Mouse (Mus musculus): ENCODE data around the gene Fgfrl1. TPM values are rescaled to one million over a fixed set of nuclear protein-coding genes. Genes with fewer than 3 reads are reported as not detected.
"Not testable (repeated sequence)": the region's sequence is repeated elsewhere in the genome, so short reads cannot be mapped to it uniquely, and the experiment has no call there.

Fgfrl1 gene
- polyA plus RNA-seq, 1 experiment from 2014 or later, result 16.3 TPM

GRCm38 (mm10) chr5:108750328-108751210, 58.4 kb downstream of the Fgfrl1 start:
- H3K36me3 ChIP-seq, result no peaks in the 10 kb centered on the region
- no peaks in the 10 kb centered on the region for H3K4me1 ChIP-seq (replicated peaks)
- H3K27ac ChIP-seq, result no peak overlapping the region
- no peak for DNase-seq (ENCODE audit: low spot score)
- H3K27me3 ChIP-seq (ENCODE audit: insufficient read depth, poor library complexity, severe bottlenecking), result no peaks in the 10 kb centered on the region
- H3K9me3 ChIP-seq, result no peaks in the 10 kb centered on the region
- WGBS, result 79% methylated on average over 5 of the region's 5 CpGs
- H3K4me3 ChIP-seq, result no peak overlapping the region

GRCm38 (mm10) chr5:108751258-108751657, 59.1 kb downstream of the Fgfrl1 start:
- H3K27ac ChIP-seq; H3K9me3 ChIP-seq; H3K36me3 ChIP-seq; DNase-seq (ENCODE audit: low spot score); H3K4me3 ChIP-seq; H3K27me3 ChIP-seq (ENCODE audit: insufficient read depth, poor library complexity, severe bottlenecking); H3K4me1 ChIP-seq (replicated peaks): not testable (repeated sequence)
- 81% methylated on average over 4 of the region's 4 CpGs for WGBS

Other genes starting within 250 kb of the Fgfrl1 start
- 0.10 and 0.13 TPM in 2 replicates for gene Mfsd7a, start 243.5 kb upstream of the Fgfrl1 start, polyA plus RNA-seq (2016; fragmentation: Nextera tagmentation; extraction: Ambion mirVana)
- 24.3 and 27.5 TPM in 2 replicates for gene Pcgf3, start 231.2 kb upstream of the Fgfrl1 start, polyA plus RNA-seq (2016; fragmentation: Nextera tagmentation; extraction: Ambion mirVana)
- gene Cplx1, start 142.4 kb upstream of the Fgfrl1 start, polyA plus RNA-seq (2016; fragmentation: Nextera tagmentation; extraction: Ambion mirVana), result 6.9 and 11.2 TPM in 2 replicates
- 58.0 and 60.9 TPM in 2 replicates for gene Gak, start 62.6 kb upstream of the Fgfrl1 start, polyA plus RNA-seq (2016; fragmentation: Nextera tagmentation; extraction: Ambion mirVana)
- 17.3 and 19.2 TPM in 2 replicates for gene Tmem175, start 62.6 kb upstream of the Fgfrl1 start, polyA plus RNA-seq (2016; fragmentation: Nextera tagmentation; extraction: Ambion mirVana)
- gene Idua, start 32.1 kb upstream of the Fgfrl1 start, polyA plus RNA-seq (2016; fragmentation: Nextera tagmentation; extraction: Ambion mirVana), result 12.0 and 12.8 TPM in 2 replicates
- 11.1 and 15.1 TPM in 2 replicates for gene Dgkq, start 22.7 kb upstream of the Fgfrl1 start, polyA plus RNA-seq (2016; fragmentation: Nextera tagmentation; extraction: Ambion mirVana)
- gene Slc26a1, start 16.8 kb upstream of the Fgfrl1 start, polyA plus RNA-seq (2016; fragmentation: Nextera tagmentation; extraction: Ambion mirVana), result 0.57 and 0.99 TPM in 2 replicates
- 0.25 TPM in 1 of 2 replicates, not detected in the other for gene Rnf212, start 82.6 kb downstream of the Fgfrl1 start, polyA plus RNA-seq (2016; fragmentation: Nextera tagmentation; extraction: Ambion mirVana)
- not detected in 2 replicates for gene Tmed11, start 103.0 kb downstream of the Fgfrl1 start, polyA plus RNA-seq (2016; fragmentation: Nextera tagmentation; extraction: Ambion mirVana)
- gene Vmn2r8, start 116.5 kb downstream of the Fgfrl1 start, polyA plus RNA-seq (2016; fragmentation: Nextera tagmentation; extraction: Ambion mirVana), result not detected in 2 replicates
- not detected in 2 replicates for gene Vmn2r9, start 160.2 kb downstream of the Fgfrl1 start, polyA plus RNA-seq (2016; fragmentation: Nextera tagmentation; extraction: Ambion mirVana)